Mouse (Mus musculus) forelimb bud, embryonic 11.5 days (tissue): ENCODE measurements at regions not wholly inside any gene's neighbourhood (a gene's known extent, or its start where the extent isn't known, plus 50 kb on each side); places are given as distances from the start of the nearest gene placed in this dataset.

ENCODE experiments used
- DNase-seq: peaks from one replicate; pipeline ENCODE4 v3.0.0-alpha.2; 2012; ENCODE audit warnings: low read depth, low spot score

DNA sequence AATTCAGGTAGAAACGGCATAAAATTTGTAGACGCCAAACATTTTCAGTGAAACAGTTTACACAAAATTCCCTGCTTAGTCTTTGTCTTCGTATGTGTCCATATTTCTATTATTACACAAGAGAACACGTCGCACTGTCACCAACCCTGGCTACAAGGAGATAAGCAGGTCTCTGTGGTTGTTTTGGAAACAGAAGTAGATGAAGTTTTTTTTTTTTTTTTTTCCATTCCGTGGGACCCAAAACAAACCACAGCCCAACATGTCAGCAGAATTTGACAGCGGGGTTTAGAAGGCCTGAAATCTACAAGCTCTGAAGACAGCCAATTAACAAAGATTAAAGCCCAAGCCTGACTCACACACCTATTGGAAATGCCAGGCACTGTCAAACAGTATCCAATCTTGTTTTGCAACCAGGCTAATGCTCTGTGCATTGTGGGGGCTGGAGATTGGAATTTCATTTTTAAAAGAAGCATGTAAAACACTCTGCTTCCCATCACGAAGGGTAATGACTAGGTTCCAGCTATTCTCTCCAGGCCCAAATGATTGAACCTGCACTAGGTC, 428.5 kb upstream of the Btbd3 start:
- no peak for DNase-seq

GRCm38 (mm10) chr2:137821344-137821916, 434.9 kb upstream of the Btbd3 start:
- DNase-seq = peak; percentile 10

- no peak for DNase-seq
These were observed 441.4 kb upstream of the Btbd3 start for GRCm38 (mm10) chr2:137814945-137815344.

DNA sequence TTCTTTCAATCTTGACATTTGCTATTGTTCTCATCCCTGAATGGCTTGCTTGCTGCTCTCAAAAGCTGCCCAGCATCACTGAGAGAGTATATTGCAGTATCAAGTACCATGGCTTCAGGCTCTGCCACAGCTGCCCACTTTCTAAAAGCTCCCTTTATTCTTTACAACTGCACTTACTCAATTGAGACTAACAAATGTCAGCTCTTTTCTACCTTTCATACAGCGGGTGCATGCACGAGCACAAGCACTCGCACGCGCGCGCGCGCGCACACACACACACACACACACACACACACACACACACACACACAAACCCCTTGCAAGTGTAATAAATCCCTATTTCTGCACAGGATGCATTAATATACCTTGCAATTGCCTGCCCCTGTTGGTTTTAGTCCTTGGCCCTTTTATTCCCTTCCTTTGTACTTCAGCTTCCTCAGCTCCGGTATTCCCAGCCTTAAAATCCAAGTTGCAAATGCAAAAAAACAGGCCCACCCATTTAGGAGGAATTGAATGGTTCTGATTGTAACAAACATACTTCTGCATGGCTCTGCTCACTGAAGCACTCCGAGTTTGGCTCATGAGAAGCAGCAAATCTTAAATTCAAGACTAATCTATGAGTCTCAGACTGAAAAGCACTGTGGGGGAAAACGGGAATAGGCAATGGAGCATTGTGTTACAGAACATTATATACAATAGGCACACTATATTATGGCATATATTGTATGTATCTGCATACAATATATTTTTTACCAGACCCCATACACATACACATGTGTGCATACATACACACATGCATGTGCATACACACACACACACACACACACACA, 447.7 kb upstream of the Btbd3 start:
- DNase-seq = no peak

DNA sequence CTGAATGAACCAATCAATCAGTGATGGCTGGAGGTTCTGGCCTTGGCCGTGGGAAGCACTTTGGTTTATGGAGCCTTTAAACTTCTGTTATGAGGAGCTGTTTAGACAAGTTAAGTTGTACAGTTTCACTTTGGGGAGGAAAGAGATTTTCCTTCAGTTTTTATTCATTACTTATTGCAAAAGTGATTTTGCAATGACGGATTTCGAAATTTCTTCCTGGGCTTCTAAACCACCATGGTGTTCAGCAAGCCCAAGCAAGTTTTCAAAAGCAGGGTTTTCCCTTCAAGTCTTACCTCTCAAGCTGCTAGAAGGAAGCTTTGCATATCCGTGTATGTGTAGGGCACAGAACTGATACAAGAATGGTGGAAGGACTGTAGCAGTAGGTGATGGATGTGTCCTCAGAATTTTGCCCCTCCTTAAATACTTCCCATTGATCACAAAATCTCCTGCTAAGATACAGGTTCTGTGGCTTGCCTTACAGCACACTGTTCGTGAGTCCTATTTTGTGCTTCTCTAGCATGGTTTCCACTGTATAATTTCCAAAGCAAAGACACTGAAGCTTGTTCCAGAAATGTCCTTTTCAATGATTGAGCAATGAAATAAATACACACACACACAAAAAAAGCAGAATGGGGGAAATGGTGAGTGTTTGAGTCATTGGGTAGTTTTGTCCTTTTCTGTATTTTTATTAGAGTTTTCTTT, 448.6 kb upstream of the Btbd3 start:
- no peak for DNase-seq

DNA sequence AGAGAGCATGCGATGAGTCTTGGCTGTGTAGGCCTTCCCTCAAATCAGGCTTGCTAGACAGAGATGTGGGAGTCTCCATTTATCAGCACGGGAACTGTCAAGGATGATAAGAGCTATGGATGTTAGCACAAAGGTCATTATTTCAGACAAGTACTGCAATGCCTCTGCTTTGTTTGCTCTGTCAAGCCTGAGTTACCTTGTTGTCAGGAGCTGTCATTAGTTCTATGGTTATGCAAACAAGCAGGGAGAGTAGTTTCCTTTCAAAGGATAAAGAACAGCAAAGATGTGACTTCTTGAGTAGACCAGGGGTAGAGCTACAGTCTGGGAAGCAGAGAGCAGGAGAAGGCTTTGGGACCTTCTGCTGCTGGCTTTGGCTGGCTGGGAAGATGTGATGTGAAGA, 461.5 kb upstream of the Btbd3 start:
- DNase-seq = no peak

DNA sequence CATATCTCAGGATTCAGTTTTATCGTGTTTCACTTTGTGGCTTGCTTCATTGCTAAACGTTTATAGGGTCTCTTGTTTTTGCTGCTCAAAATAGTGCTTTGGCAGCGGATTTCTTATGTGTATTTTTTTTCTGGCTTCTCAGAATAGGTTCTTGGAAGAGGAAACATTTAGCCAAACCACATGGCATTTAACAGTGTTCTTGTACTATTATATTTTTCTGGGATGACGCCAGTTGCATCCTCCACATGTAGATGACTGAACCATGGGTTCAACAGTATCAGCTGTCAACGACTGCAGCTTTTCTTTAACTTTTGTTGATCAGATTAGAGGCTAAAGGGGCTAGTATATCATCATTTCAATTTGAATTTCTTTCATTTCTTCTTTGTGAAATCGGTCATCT, 472.3 kb upstream of the Btbd3 start:
- no peak for DNase-seq

GRCm38 (mm10) chr2:137777430-137777829, 478.9 kb upstream of the Btbd3 start:
- no peak for DNase-seq

GRCm38 (mm10) chr2:137764785-137765184, 491.6 kb upstream of the Btbd3 start:
- no peak for DNase-seq

GRCm38 (mm10) chr2:137759455-137759854, 496.9 kb upstream of the Btbd3 start:
- no peak for DNase-seq

DNA sequence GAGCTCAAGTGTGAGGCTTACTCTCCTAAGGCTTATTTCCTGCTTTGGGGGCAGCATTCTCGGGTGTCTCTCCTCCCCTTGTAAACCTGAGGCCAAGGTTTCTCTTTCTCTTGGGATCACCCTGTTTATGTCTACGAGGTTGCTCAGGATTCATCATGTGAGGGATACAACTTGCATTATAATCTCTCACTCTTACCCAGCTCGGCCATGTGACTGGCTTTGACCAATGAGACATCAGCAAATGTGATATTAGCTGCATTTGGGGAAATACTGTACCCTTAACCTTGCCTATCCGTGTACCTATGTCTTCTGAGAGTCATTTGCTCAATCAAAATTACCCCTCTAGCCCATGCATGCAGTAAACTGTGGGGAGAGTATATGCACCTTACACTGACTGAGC, 498.0 kb upstream of the Btbd3 start:
- DNase-seq = no peak

GRCm38 (mm10) chr2:137757231-137758212, 498.8 kb upstream of the Btbd3 start:
- DNase-seq = no peak

- DNase-seq = no peak
These were observed 500.1 kb upstream of the Btbd3 start for GRCm38 (mm10) chr2:137756220-137756619.

DNA sequence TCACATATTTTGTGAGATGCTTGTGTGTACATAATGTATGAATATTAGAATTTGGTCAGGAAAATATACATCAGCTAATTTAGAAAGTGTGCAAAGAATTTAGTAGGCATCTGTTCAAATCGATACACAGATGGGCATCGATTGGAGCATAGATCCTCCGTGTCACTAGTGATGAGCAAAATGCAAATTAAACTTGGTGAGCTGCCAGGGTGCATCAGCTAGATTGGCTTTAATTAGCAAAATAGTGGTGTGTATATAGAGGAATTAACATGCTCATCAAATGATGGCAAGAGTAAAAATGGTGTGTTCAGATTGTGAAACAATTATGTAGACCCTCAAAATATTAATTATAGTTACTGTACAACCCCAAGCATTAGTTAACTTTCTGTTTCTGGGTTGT, 501.9 kb upstream of the Btbd3 start:
- DNase-seq = no peak

DNA sequence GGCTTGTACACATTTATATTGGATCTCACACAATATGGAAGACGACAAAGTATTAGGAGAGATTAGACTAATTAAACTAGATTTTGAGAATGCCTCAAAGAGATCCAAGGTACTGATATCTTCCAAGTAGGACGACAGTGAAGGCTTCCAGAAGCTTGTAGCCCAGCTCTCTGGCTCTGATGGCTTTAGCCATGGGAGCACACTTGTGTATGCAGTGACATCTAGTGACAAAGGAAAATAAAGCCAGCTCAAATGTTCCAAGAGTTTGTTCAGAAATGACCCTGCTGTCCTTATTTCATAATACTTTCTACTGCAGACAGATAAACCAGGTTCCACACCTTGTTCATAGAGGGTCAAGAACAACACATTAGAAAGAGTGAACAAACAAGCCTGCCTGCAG, 524.0 kb upstream of the Btbd3 start:
- DNase-seq = peak; percentile 27

GRCm38 (mm10) chr2:137730472-137730931, 525.9 kb upstream of the Btbd3 start:
- no peak for DNase-seq

- no peak for DNase-seq
These were observed 526.5 kb upstream of the Btbd3 start for GRCm38 (mm10) chr2:137729871-137730270.

DNA sequence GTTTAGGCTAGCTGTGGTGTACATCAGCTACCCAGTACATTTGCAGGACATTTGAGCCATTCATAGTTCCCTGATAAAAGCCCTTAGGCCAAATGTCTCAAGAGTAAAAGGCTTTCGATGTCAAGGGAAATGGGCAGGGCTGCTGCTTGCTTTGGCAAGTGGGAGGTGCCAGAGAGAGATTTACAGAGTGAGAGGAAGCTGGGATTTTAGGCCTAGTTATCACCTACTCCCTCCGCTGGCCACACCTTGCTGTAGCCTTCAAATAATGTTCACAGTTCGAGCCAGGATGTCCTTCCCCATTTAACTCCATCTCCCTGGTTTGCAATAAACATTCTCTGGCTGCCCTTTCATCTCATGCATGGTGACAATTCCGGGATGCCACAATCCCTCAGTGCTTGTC, 527.2 kb upstream of the Btbd3 start:
- no peak for DNase-seq

- DNase-seq = no peak
These were observed 532.7 kb upstream of the Btbd3 start for GRCm38 (mm10) chr2:137723651-137724050.

- no peak for DNase-seq
These were observed 534.5 kb upstream of the Btbd3 start for GRCm38 (mm10) chr2:137721767-137722424.

- no peak for DNase-seq
These were observed 540.5 kb upstream of the Btbd3 start for GRCm38 (mm10) chr2:137715891-137716290.
